Mouse (Mus musculus): ENCODE results near the gene Fkbp11. TPM values are rescaled to one million over a fixed set of nuclear protein-coding genes. Genes with fewer than 3 reads are reported as not detected.
A peak's percentile ranks its signal among the peaks of the same experiment; 100 is the strongest.

Gene Fkbp11
- 29.7 and 32.9 TPM in 2 replicates for polyA plus RNA-seq (2014; fragmentation: Nextera tagmentation; extraction: Ambion mirVana)

DNA sequence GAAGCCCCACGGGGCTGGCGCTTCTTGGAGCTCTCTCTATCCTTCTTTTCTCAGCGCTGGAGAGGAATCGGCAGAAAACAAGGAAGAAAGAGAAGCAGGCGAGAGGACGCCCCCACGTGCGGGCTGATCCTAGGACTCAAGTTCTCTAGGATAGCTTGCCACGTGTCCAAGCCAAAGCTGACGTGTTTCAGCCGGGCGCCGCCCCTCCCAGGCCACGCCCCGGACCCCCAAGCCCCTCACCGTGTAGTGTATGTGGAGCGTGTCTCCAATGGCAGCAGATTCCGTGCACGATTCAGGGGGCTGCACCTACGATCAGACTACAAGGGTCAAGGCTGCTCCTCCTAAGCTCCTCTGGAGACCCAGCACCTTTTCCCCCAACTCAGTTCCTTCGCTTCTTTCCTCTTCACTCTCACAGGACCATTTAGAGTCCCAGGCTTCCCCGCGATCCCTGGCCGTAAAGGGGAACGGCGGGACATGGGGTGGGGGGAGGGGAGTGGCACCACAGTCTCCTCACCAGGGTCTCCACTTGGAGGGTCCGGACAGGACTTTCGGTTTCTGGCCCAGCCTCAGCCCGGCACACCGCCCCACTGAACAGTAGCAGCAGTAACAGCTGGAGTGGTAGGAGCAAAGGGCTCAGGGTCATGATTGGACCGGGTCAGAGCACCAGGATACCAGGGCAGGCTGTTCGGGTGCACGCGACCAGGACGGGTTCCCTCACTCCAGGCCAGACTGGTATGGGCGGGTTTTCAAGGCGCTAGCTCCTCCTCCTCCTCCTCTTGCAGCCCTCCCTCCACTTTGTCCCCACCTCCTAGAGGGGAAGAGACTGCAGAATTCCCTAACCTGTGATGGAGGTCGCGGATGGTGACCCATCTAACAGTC lies at the start of gene Fkbp11:
Gene Fkbp11 (minus strand): TSS at position 756 of the 879 bp plus-strand sequence.
- H3K9ac ChIP-seq: peak within 1 kb of the TSS; percentile 65
- ATAC-seq (ENCODE audit: insufficient read depth) (peak; percentile 91), DNase-seq (peak; percentile 80)
- H3K9me3 ChIP-seq (ENCODE audit: low read depth, low read length): no peaks in the 10 kb centered on the region
- H3K4me1 ChIP-seq (ENCODE audit: insufficient read depth): peaks cover 21% of the 10 kb centered on the region; the same call in 1 of the 2 replicates
- H3K4me3 ChIP-seq (ENCODE audit: low read depth, low read length): peak within 1 kb of the TSS; percentile 59
- WGBS: under 1% methylated on average over 39 of the region's 39 CpGs
- H3K4me2 ChIP-seq: peak within 1 kb of the TSS; percentile 99
- H3K27ac ChIP-seq (ENCODE audit: low read depth): no peak within 1 kb of the TSS
- no peaks in the 10 kb centered on the region for H3K27me3 ChIP-seq (ENCODE audit: insufficient read depth, low read length)
- no peak for TF ChIP-seq CTCF (IDR thresholded peaks at IDR 0.05; ENCODE audit: low read depth)
- H3K36me3 ChIP-seq (ENCODE audit: insufficient read depth): no peaks in the 10 kb centered on the region

DNA sequence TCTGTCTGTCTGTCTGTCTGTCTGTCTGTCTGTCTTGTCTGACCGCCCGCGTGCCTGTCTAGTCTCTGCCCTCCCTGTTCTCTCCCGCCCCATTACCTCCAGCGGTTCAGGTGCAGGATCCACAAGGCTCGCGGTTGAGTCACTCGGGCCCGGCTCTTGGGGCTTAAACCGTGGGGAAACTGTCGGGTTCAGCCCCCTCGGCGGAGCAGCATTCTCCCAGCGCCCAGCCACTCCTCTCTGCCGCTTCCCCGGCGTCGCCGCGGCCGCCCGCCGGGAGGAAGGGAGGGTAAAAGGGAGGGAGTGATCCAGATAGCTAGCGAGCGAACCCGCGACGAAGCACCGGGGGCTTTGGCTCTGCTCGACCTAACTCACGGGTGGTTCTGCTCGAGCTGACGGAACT lies 49.8 kb upstream of the Fkbp11 start, which contains the start of gene Wnt10b:
Gene Wnt10b (minus strand): TSS at position 389 of the 400 bp plus-strand sequence.
- Histone ChIP-seq H3K36me3 (ENCODE audit: insufficient read depth) (no peaks in the 10 kb centered on the region), H3K4me2 (peak within 1 kb of the TSS; percentile 50), H3K27me3 (ENCODE audit: insufficient read depth, low read length) (peaks cover 92% of the 10 kb centered on the region), H3K9me3 (ENCODE audit: low read depth, low read length) (no peaks in the 10 kb centered on the region), H3K4me3 (ENCODE audit: low read depth, low read length) (peak within 1 kb of the TSS; percentile 24), H3K9ac (no peak within 1 kb of the TSS), H3K4me1 (ENCODE audit: insufficient read depth) (no peaks in the 10 kb centered on the region), H3K27ac (ENCODE audit: low read depth) (no peak within 1 kb of the TSS)
- DNase-seq: no peak
- WGBS: 0% methylated on average over 27 of the region's 33 CpGs
- no peak for ATAC-seq (ENCODE audit: insufficient read depth)
- no peak for TF ChIP-seq CTCF (IDR thresholded peaks at IDR 0.05; ENCODE audit: low read depth)

DNA sequence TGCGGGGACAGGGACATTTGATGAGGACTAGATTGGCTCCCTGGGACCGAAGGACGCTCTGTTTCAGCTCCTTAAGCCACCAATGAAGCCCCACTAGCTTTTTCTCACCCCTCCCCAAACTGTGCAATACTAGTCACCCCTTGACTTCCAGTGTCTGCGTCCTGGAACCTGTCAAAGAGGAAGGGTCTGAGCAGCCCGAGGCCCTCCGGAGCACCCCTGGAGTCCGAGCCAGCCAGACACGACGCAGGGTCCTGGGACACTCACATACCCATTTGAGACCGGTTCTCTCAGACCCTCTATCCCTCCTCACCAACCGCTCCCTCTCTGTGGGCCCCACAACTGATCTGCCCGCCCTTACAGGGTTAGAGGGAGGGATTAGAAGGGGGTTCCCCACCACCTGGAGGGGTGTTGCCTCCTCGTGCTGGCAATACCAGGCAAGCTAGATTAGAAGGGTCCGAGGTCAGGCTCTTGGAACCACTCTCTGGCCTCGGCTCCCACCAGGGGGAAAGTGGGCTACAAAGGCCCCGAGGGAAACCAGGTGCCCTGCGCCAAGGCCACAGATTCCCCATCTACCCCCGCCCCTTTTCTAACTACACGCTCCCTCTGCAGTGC lies 49.1 kb upstream of the Fkbp11 start:
- Histone ChIP-seq H3K36me3 (ENCODE audit: insufficient read depth) (no peaks in the 10 kb centered on the region), H3K9ac (no peak overlapping the region), H3K27me3 (ENCODE audit: insufficient read depth, low read length) (peaks cover 99% of the 10 kb centered on the region), H3K27ac (ENCODE audit: low read depth) (no peak overlapping the region), H3K9me3 (ENCODE audit: low read depth, low read length) (no peaks in the 10 kb centered on the region), H3K4me1 (ENCODE audit: insufficient read depth) (peaks cover 3% of the 10 kb centered on the region; the same call in 1 of the 2 replicates), H3K4me3 (ENCODE audit: low read depth, low read length) (peak overlapping the region; percentile 24; the same call in 1 of the 2 replicates), H3K4me2 (peak overlapping the region; percentile 44)
- 3% methylated on average over 19 of the region's 19 CpGs for WGBS
- no peak for ATAC-seq (ENCODE audit: insufficient read depth)
- no peak for DNase-seq
- no peak for TF ChIP-seq CTCF (IDR thresholded peaks at IDR 0.05; ENCODE audit: low read depth)

DNA sequence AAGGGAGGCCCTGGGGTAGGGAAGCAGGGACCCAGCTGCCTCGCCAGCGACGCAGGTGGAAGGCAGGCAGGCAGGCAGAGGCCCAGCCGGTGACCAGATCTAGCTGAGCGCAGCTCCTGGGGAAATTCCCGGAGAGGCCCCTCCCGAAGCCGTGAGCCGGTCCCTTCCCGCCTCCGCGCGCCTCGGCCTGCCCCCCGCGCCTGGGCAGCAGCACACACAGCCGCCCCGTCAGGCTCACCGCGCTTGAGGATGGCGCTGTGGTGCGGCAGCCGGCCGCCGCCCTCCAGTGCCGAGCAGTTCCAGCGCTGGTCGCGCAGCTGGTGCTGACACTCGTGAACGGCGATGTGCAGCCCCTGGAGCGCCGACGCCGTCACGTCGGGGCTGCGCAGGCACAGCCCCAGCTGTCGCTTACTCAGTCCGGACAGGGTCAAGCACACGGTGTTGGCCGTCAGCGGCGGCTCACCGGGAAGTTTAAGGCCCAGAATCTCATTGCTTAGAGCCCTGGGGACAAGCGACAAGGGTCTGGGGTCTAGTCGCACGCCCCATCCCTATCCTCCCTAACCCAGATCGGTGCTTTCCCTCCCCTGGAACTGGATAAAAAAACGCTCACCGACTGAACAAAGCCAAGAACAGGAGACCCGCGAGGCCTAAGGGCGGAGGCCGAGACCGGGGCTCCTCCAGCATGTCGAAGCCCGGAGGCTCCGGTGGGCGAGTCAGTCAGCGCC lies 48.4 kb upstream of the Fkbp11 start:
- Histone ChIP-seq H3K4me1 (ENCODE audit: insufficient read depth) (peaks cover 3% of the 10 kb centered on the region; the same call in 1 of the 2 replicates), H3K27ac (ENCODE audit: low read depth) (no peak overlapping the region), H3K4me2 (peak overlapping the region; percentile 44), H3K9ac (peak overlapping the region; percentile 21; the same call in 1 of the 2 replicates), H3K36me3 (ENCODE audit: insufficient read depth) (no peaks in the 10 kb centered on the region), H3K9me3 (ENCODE audit: low read depth, low read length) (no peaks in the 10 kb centered on the region), H3K4me3 (ENCODE audit: low read depth, low read length) (peak overlapping the region; percentile 21), H3K27me3 (ENCODE audit: insufficient read depth, low read length) (peaks cover 100% of the 10 kb centered on the region)
- no peak for TF ChIP-seq CTCF (IDR thresholded peaks at IDR 0.05; ENCODE audit: low read depth)
- ATAC-seq (ENCODE audit: insufficient read depth) (peak; percentile 43), DNase-seq (peak; percentile 60)
- WGBS: under 1% methylated on average over 62 of the region's 62 CpGs

DNA sequence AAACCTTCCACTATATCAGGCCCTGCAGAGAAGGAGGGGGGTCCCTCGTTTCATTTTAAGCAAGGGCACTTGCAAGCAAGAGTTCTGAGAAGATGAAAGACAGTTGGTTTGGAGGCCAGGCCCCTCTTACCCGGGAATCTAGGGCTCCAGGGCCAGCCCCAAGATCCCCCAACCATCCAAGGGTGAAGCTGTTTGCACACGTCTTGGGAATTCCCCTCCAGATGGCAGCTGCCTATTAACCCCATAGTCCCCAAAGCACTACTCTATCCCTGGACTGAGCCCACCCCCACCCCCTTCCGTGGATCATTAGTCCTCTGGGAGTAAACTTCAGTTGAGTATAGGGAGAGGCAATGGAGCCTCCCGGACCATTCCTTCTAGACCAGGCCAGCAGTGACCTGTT lies 47.5 kb upstream of the Fkbp11 start:
- no peak for TF ChIP-seq CTCF (IDR thresholded peaks at IDR 0.05; ENCODE audit: low read depth)
- no peaks in the 10 kb centered on the region for H3K9me3 ChIP-seq (ENCODE audit: low read depth, low read length)
- no peak overlapping the region for H3K4me2 ChIP-seq
- H3K4me1 ChIP-seq (ENCODE audit: insufficient read depth): peaks cover 3% of the 10 kb centered on the region; the same call in 1 of the 2 replicates
- no peaks in the 10 kb centered on the region for H3K36me3 ChIP-seq (ENCODE audit: insufficient read depth)
- DNase-seq (no peak), ATAC-seq (ENCODE audit: insufficient read depth) (no peak)
- H3K27ac ChIP-seq (ENCODE audit: low read depth): no peak overlapping the region
- peaks cover 96% of the 10 kb centered on the region for H3K27me3 ChIP-seq (ENCODE audit: insufficient read depth, low read length)
- WGBS: under 1% methylated on average over 5 of the region's 5 CpGs
- H3K9ac ChIP-seq: no peak overlapping the region
- no peak overlapping the region for H3K4me3 ChIP-seq (ENCODE audit: low read depth, low read length)

DNA sequence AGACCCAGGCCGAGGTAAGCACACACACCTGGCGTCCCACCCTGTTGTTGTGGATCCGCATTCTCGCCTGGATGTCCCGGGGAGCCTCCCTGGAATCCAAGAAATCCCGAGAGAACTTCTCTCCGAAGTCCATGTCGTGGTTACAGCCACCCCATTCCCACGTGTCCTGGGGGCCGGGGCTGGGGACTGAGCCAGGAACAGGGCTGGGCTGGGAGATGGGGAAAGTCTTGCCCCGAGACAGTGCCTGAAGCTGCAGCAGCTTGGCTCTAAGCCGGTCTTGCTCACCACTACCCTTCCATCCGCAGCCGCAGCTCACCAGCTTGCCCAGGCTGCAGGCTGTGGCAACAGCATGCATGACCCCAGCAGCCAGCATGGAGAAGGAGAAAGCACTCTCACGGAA lies 46.1 kb upstream of the Fkbp11 start:
- Histone ChIP-seq H3K27me3 (ENCODE audit: insufficient read depth, low read length) (peaks cover 81% of the 10 kb centered on the region), H3K4me3 (ENCODE audit: low read depth, low read length) (no peak overlapping the region), H3K9ac (no peak overlapping the region), H3K4me2 (no peak overlapping the region), H3K4me1 (ENCODE audit: insufficient read depth) (peaks cover 3% of the 10 kb centered on the region; the same call in 1 of the 2 replicates), H3K27ac (ENCODE audit: low read depth) (no peak overlapping the region), H3K9me3 (ENCODE audit: low read depth, low read length) (no peaks in the 10 kb centered on the region), H3K36me3 (ENCODE audit: insufficient read depth) (no peaks in the 10 kb centered on the region)
- WGBS: 17% methylated on average over 15 of the region's 15 CpGs
- ATAC-seq (ENCODE audit: insufficient read depth): no peak
- DNase-seq: no peak
- TF ChIP-seq CTCF (IDR thresholded peaks at IDR 0.05; ENCODE audit: low read depth): no peak

All from lung, embryonic 14.5 days (tissue).